Mouse (Mus musculus) brain, embryonic 14.5 days (tissue): ENCODE measurements around the gene Bcl9l.

Source experiments
- CTCF ChIP-seq: fragments of 200-500 bp; IDR thresholded peaks from 2 replicates; pipeline ENCODE4 v1.5.1; 2012; ENCODE audit warnings: inconsistent platforms, mild to moderate bottlenecking, moderate library complexity, borderline replicate concordance; ENCODE audit not compliant: insufficient read depth, insufficient read length; ENCODE audit errors: extremely low read depth
- POLR2A ChIP-seq: fragments of 200-500 bp; IDR thresholded peaks from 2 replicates; pipeline ENCODE4 v1.6.1; 2012; ENCODE audit warnings: mild to moderate bottlenecking, inconsistent platforms, borderline replicate concordance; ENCODE audit not compliant: poor library complexity, insufficient read depth, insufficient read length, severe bottlenecking; ENCODE audit errors: extremely low read depth

GRCm38 (mm10) chr9:44457035-44457742 is 25.4 kb upstream of the Bcl9l start:
- TF ChIP-seq CTCF (no peak), POLR2A (no peak)
